Mouse (Mus musculus): ENCODE data around the gene Ankrd11.

Gene Ankrd11

DNA sequence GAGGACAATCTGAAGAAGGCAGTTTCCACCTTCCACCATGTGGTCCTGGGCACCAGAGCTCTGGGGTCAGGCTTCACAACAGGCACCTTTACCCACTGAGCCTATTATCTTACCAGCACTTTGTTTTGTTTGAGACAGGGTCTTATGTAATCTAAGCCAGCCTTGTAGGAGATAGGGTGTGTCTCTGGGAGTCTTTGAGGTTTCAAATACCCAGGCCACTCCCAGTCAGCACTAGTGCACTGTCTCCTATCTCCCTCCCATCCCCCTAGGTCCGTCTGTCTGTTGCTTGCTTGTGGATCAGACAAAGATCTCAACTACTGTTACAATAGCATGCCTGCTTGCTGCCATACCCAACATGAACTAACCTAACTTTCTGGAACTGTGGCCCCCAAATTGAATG is 81.1 kb downstream of the Ankrd11 start:
- no peak for DNase-seq (ENCODE audit: low spot score)

DNA sequence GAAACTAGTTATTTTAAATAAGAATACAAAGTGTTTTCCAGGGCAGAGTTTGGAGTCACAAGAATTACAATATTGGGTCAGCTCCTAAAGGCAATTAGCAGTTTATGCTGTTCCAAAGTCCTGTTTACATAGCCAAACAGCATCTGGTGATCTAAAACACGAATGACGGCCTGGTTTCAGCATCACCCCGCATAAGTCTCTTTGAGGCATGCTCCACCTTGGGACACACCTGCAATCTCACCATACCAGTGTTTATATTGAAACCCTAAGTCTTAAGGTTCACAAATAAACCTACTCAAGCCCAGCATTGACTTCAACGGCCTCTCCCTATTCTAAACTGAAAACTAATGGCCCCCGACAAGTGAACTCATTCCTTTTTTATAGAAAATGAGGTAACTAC is 81.8 kb downstream of the Ankrd11 start:
- DNase-seq (ENCODE audit: low spot score): no peak

DNA sequence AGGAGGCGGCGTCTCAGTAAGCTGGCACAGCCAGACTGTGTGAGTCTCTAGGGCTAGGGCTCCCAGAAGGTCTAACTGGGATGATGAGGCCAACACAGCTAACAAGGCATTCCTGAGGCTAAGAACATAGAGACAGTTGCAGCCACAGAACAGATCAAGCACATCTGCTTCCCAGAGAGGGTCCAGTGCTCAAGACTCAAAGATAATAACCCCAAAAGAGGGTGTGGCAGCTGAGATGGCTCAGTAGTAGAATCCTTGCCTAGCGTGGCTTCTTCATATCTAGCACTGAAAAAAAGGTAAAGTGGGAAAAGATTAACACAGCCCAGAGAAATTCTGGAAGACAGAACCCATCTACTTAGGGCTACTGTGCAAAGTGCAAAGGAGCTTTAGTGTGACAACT is 86.1 kb downstream of the Ankrd11 start:
- DNase-seq (ENCODE audit: low spot score): no peak

DNA sequence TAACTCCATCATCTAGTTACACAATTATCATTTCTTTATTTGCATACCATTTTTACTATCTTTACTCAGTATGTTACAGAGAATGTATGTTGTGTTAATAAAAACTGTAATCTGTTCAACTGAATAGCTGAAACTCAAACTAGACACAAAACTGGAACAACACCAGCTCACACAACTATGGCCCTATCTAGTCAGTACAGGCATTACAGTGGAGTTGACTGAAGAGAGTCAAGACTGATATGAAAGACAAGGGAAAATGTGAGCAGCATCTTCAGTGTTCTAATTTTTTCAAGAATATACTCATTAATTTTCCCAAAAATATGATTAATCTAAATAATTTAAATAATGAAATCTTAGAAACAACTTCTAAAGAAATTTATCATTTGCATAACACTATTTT is 86.9 kb downstream of the Ankrd11 start:
- DNase-seq (ENCODE audit: low spot score): no peak

DNA sequence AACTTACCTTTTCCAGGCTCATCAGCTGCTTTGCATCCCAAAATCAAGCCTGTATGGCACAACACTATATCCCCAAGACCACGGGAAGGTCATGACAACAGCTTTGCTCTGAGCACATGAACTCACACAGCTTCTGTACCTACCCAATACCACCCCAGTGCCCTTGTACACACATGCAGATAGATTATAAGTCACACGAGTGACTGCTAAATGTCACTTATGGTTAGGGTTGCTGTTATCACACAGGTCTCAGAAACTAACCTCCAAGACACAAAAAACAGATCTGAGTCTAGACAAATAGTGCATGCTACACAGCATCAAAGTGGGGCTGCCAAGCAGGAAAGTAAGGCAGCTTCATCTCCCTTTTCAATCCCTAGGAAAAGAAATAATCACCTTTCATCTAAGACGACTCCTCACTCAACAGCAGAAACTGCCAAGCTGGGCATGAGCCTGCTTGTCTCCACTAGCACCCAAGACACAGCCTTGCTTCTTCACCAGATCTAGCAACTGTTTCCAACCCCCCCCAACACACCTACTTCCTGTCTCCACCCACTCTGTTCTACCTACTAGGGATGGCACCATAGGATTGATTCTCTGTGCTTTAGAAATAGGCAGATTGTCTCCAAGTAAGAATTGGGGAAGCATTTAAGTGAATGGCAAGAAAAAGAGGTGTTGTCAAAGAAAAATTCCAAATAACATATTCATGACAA is 87.8 kb downstream of the Ankrd11 start:
- no peak for DNase-seq (ENCODE audit: low spot score)

DNA sequence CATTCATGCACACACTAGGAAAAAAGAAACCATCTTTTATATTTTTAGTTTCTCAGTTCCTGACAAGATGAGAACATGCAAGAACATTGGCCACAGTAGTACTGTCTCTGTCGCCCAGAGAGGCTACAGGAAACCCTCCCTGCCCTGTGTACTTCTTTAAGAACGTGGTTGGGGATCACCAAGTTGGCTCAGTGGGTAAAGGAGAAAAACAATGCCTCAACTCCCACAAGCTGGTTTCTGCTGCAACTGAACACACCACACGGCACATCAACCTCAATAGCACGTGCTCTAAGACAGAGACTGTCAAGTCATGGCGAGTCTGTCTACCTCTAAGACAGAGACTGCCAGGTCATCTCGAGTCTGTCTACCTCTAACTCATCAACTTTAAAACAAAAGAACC is 89.0 kb downstream of the Ankrd11 start:
- no peak for DNase-seq (ENCODE audit: low spot score)

DNA sequence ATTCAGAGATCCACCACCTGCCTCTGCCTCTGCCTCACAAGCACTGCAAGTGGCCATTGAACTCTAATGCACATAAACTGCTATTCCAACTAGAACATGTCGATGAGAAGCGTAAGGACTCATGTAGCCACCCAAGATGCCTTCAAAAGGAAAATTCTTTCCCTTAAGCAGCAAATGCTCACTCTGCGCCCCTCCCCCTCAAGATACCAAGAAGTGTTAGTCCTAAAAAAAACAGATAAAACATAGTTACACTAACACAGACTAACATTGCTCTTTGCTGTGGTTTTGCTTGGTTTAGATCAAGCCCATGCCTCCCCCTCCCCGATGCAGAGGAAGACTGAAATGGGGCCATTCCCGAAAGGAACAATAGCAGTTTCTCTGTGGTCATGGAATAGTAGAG is 90.6 kb downstream of the Ankrd11 start:
- no peak for DNase-seq (ENCODE audit: low spot score)

DNA sequence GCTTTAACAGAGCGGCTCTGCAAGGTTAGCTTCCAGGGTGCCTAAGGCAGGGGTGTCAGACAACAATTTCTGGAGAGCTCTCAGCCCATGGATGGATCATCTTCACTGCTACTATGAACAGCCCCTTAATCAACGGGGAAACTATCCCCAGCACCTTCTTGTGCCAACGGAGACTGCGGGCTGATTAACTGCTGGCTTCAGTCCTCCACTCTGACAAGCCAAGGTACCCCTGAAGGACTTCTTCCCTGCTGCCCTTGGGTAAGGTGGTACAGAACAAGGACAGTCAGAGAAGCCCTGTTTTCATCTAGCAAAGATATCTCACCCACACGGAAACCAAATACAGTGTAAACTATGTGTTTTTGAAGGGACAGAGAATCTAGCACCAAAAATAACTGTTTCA is 92.4 kb downstream of the Ankrd11 start:
- no peak for DNase-seq (ENCODE audit: low spot score)

DNA sequence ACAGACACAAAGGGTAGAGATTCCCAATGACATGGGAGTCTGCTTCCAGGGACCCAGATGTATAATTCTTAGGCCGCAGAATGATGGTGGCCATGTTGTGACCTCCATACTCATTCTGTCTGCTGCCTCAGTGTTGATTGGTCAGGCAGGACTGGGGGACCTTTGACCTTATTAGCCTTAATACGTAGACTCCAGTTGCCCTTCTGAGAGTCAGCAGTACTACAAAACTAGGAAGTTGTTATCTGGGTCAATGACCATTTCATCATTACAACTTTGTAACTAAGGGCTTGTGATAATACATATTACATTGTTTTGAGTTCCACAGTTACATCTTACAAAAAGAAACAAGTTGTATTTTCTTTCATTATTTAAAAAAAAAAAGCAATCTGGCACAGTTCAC is 96.3 kb downstream of the Ankrd11 start:
- no peak for DNase-seq (ENCODE audit: low spot score)

DNA sequence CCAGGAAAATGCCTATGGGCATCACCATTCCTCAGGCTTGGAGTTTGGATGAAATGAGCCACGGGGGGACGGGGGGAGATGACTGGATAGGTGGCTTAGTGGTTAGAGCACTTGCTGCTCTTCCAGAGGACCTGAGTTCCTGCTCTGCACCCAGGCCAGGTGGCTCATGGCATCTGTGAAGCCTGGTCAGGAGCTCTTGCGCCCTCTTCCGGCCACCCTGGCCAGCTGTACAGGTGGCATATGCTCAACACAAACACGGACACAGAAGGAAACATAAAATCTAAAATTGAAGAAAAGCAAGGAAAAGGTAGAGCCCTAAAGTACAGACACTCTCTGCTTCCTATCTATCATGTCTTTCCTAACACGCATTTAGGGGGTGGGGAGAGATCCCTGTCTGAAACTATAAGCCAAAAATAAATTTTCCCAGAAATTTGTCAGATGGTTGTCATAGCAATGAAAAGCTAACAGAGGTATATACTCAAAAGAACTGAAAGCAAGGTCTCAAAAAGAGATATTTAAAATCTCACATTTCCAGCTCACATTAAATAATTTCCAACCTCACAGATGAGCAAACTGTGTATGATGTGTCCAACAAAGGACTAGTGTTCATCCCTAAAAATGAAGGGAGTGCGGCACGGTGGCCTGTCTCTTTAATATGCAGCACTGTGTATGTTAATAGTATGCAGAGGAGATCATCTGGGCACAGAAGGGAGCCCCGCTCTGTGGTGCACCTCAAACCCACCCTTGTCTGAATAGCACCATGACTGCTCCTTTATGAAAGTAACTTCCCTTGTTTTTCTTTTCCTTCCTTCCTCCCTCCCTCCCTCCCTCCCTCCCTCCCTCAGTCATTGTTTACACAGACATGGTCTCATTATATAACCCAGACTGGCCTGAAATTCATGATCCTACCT is 99.0 kb downstream of the Ankrd11 start:
- DNase-seq (ENCODE audit: low spot score): no peak

DNA sequence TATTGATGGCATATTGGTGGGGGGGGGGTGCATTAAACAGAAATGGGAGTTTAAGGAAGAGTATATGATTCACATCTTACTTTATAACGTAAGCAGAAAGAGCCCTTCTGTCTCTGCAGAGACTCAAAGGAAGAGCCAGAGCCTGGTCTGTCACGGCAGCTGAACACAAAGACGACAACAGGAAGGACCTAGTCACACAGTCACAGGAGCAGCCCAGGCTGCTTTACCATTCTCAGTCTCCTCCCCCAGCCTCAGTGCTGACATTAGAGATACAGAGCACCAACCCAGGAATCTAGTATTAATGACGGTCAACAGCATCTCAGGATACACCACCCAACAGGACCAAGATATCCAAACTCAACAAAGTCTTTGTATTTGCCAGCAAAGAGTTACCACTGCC is 103.5 kb downstream of the Ankrd11 start:
- DNase-seq (ENCODE audit: low spot score): no peak

DNA sequence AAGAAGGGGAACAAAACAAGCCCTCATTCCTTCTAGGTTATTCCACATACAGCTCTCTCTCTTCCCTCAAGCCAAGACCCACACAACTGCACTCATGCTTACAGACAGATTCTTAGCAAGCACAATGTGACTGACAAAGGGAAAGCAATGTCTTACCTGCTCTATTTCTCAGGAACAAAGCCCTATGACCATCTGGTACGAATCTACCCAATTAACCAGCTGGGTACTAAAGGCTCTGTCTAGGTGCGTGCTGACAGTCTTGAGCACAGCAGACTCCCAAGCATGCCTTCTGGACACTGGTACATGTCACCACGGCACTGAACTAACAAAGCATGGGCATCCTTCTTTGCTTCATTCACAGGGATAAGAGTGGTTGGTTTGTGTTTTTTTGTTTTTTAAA is 103.9 kb downstream of the Ankrd11 start:
- DNase-seq (ENCODE audit: low spot score): peak; percentile 41

DNA sequence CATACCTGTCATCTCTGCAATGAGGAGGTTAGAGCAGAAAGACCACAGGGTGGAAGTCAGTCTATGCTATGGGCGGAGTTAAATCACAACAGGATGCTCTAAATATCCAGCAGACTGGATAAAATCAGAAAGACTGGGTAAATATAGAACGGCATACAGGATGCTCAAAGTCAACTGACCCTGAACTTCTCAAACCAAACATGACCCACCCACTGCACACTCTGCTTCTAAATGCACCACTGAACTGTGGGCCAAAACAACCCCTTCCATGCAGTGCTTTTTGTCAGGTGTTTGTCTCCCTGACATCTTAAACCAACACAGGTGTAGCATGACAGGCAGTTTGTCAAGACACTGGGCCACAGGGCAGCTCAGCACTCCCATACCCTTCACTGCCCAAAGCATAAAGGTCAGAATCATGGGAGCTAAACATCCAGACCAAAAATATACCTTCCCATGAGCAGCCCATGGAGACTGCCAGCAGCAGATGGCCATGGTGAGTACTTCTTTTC is 104.5 kb downstream of the Ankrd11 start:
- DNase-seq (ENCODE audit: low spot score): no peak

DNA sequence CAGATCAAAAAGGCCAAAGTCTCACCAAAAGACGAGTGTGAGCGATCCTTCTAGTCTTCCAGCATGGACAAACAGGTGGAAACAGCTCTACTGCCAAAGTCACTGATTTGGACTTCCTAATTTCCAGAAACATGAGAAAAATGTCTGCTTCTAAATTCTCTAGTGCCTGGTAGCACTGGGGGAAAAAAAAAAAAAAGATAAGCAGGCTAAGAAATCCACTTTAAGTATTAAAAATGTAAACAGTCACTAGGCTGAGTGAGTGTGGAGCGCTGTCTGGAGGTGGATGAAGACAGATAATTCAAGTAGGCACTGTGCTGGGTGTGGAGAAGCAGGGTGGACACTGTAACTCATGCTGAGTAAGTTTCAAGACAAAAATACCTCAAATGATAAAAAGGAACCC is 106.2 kb downstream of the Ankrd11 start:
- no peak for DNase-seq (ENCODE audit: low spot score)

DNA sequence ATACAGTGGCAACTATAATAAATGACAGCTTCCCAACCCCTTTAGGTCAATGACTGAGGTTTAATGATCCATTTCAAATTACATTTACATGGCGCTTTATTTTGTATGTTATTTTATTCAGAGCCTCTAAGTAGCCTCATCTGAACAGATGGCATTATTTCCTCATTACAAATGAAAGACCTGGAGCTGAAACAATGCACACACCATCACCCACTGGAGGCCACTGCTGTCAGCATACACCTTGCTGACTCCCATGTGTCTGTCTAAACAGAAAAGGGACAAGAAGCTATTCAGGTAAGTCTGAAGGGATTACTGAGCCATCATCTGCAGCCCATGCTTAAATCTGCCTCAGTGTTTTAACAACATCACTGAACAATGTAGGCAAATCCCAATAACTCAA is 107.0 kb downstream of the Ankrd11 start:
- no peak for DNase-seq (ENCODE audit: low spot score)

DNA sequence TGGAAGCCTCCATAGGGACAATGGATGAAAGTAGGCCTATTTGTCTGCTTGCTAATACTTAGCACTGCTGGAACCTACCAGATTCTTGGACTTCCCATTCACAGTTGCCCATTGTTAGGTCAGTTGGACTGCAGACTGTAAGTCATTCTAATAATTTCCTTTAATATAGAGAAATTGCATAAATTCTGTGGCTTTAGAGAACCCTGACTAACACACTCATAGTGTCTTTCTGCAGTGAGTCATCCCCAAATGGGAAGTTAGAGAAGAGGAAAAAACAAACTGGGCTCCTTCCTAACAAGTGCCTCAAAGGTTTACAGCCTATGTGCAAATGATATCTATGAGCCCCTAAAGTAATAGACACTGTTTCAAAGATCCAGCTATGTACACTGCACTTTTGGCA is 108.1 kb downstream of the Ankrd11 start:
- DNase-seq (ENCODE audit: low spot score): no peak

DNA sequence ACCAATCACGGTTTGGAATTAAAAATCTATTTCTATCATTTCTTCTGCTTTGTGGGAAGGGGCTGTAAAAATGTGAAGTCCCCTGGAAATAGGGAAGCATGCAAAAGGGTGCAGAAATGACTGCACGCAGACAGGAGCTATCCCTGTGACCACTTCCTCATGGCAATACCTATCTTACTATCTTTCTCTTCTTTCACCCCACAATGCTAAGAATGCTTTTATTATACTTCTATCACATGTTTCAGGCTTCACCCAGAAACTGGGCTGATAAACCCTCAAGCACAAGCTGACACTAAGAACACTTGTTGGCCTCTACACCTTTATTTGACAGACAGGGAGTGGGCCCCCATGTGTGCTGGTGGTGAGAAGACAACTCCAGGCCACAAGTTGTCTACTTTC is 109.5 kb downstream of the Ankrd11 start:
- DNase-seq (ENCODE audit: low spot score): no peak

DNA sequence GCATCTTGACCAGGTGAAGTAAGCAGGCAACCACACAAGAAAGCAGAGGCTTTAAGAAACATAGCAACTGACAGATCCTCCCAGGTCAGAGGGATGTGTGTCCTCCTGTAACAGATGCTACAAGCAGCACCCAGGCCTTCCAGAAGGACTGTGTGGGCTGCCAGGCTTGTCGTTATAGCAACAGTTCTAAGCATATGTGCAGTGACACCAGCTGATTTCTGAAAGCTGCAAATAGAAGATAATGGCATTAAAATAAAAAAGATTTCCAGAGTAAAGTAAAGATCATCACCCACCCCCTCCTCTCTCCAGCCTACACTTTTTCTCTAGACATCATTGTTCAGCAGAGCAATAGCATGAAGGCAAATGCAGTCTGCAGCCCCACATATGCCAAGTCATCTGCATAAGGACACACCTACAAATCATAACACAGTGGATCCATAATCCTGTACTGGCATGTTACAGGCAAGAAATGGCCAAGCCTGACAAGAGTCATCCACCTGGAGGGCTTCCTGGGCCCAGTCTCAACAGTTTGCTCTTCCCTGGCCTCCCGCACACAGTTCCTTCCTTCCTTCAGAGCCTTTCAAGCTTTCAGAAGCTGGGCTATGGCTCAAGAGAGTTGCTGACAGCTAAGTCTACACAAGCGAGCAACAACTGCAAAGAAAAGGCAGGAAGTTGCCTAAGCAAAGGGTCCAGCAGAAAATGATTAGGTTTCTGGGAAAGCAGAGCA is 110.1 kb downstream of the Ankrd11 start:
- no peak for DNase-seq (ENCODE audit: low spot score)

DNA sequence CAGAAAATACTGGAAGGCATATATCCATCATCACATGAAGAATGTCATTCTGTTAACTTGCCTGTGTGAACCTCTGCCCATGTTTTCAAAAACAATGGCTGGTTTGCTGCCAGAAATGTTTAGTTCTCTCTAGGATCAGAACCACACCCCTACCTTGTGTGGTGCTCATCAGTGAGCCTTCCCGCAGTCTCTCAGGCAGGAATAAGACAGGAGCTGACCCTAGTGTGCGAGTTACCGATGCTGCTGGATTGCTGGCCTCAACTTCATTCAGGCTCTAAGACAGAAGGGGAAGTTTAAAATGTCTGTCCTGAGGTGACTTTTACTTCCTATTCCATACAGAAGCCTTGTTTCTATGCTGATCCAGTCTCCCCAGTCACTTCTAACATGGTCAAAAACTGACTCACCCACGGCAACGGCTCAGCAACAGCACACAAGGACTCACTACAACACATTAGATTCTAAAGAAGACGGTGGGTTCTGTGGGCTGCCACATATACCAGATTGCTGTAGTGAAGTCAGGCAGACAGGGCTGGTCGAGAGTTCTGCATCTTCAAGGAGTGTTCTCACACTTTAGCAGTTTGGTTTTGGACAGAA is 113.3 kb downstream of the Ankrd11 start:
- DNase-seq (ENCODE audit: low spot score): no peak

DNA sequence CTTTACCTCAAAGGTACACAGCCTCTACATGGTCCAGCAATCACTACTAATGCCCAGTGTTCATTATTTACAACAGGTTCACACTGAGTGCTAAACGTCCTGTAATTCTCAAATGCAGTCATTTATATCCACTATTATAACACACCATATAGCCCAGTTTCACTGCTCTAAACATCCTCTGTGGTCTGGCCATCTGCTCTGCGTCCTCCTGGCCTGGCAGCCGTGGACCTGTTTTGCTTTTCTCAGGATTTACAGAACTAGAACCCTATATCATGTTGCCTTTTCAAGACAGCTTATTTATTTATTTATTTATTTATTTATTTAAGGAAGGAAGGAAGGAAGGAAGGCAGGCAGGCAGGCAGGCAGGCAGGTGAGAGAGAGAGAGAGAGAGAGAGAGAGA is 114.2 kb downstream of the Ankrd11 start:
- no peak for DNase-seq (ENCODE audit: low spot score)

DNA sequence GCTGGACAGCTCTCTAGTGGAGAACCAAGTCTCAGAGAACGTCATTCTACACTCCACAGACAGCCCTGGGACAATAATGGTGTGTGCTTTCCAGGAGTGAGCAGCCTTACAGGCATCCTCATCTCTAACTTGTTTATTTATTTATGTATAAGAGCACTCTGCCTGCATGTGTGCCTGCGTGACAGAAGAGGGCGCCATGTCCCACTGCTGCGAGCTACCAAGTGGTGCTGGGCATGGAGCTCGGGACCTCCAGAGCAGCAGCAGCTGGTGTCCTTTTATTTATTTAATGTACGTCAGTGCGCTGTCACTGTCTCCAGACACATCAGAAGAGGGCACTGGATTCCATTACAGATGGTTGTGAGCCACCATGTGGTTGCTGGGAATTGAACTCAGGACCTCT is 115.3 kb downstream of the Ankrd11 start:
- no peak for DNase-seq (ENCODE audit: low spot score)

All from retina, embryonic 14.5 days (tissue).